Mouse (Mus musculus) spleen, adult 18-20 months (tissue): ENCODE results near the gene Usp31.

ENCODE experiments used
- DNase-seq, 2 experiments: peaks; one replicate each; pipeline ENCODE4 v3.0.0; 2022; ENCODE audit warnings: mixed read lengths in 2 of 2

The Usp31 gene

GRCm38 (mm10) chr7:121654675-121655074 lies 52.4 kb downstream of the Usp31 start:
- no peak for DNase-seq

- DNase-seq = no peak
Observed at GRCm38 (mm10) chr7:121652629-121653028, 54.4 kb downstream of the Usp31 start.

DNA sequence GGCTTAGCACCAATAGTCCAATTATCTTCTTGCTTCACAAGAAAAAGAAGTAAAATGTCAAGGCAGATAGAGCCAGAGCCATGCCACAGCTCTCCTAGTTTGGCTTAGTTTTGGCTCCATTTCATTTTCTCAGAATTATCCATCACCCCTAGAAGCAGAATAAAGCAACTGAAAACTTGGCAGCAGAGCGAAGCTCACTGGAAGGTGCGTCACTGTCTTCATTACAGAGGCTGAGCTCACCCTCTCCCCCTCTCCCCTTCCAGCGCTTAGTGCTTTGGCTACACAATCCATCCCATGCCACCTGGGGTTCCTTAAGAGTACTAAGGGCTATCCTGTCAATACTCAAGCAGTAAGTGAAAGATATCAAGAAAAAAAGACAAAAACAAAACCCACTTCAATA lies 56.3 kb downstream of the Usp31 start:
- DNase-seq = no peak

- DNase-seq = peak in 1 of 2 experiments; percentile 45
Observed at GRCm38 (mm10) chr7:121640998-121641762, 65.9 kb downstream of the Usp31 start.

DNA sequence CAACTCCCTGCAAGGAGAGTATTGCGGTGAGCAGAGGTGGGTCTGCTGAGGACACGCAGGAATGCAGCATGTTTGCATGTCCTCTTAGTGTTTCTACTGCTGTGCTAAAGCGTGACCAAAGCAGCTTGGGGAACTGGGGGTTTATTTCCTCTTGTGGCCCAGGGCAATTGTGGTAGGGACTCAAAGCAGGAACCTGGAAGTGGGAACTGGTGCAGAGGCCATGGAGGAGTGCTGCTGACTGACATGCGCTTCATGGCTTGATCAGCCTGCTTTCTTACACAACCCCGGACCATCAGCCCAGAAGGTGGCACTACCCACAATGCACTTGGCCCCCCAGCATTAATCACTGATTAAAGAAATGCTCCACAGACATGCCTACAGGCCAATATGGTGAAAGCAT lies 70.3 kb downstream of the Usp31 start:
- no peak for DNase-seq

GRCm38 (mm10) chr7:121634236-121634635 lies 72.8 kb downstream of the Usp31 start:
- DNase-seq = no peak

DNA sequence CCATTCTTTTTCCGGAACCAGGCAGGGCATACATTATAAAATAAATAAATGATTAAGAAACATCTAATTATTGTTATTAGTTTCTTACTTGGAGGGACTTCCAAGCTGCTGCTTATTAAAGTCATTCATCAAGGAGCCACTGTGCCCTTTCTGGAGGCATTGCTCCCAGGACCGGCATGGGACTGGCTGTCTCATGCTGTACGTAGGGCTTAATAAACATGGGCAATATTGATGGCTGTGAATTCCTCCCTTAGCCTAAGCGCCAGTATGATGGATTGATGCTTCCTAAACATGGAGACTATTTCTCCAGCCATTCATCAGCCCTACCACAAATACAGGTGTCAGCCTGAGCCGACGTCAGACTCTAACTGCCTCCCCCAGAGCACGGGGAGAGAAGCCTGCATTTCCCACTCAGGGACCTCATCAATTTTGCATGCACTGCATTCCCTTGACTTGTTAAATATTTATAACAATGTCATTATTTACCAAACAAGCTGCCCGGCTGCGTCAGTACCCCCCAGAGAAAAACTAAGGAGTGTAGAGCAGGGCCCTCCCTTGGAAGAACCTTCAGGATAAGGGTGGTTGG lies 84.1 kb downstream of the Usp31 start:
- DNase-seq = no peak

DNA sequence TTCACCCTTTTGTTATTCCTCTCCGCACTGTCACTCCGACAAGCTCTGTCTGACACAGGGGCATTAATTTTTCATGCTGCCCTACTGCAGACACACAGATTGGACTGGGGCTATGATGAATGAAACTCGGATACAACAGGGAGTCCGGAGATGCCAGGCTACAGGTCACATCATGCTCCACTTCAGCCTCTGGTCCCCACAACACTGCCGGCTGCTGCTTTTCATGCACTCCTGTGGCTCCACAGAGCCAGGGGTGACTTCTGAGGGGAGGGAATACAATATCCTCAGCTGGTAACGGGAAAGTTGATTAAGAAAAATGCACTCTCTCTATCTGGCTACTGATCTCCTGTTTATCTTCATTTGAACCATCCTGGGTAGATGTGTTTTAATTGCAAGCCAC lies 84.6 kb downstream of the Usp31 start:
- DNase-seq = no peak

DNA sequence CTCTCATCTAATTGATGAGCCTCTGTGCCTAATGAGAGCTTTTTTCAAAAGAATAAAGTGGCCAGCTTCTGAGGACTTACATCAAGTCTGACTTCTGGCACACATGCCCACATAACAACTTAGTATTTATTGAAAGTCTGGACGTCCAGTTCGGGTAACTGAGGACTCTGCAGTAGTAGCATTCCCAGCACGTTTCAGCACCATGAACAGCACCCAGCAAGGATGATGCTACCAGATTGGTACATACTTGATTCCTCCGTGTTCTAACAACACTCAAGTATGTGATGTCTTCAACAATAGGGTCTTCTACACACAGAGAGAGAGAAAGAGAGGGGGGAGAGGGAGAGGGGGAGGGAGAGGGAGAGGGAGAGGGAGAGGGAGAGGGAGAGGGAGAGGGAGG lies 105.4 kb downstream of the Usp31 start:
- no peak for DNase-seq

- no peak for DNase-seq
Observed at GRCm38 (mm10) chr7:121596401-121596800, 110.7 kb downstream of the Usp31 start.

- DNase-seq = no peak
Observed at GRCm38 (mm10) chr7:121595496-121595895, 111.6 kb downstream of the Usp31 start.

DNA sequence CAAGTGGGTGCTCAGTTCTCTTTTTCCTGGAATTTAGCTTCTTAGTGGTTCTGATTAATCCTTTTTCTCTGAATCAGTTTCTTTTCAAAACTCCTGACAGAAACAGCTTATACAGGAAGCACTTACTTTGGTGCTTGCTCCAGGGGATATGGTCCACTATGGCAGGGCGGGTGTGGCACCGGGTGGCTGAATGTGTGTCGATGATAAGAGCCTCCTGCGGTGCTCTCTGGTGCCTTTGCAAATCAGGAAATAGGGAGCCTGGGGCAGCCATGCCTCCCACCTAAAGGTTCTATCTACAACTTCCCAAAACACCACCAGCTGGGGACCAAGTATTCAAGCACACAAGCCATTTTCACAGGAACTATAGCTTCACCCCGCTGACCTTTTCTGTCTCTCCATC lies 112.0 kb downstream of the Usp31 start:
- no peak for DNase-seq

DNA sequence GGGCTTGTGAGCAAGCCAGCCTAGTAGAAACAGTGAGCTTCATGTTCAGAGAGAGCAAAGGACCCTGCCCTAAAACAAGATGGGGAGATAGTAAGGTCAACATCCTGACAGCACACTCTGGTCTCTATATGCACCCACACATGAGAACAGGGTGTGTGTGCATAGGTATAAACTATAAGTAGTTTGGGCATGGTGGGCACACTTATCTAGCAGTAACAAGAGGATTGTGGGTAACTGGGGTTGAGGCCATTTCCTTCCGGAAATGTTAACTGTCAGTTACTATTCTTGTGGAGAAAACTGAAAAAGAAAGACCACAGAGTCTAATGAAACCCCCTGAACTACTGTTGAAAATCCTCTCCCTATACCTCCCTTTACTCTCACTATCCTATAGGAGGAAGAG lies 112.4 kb downstream of the Usp31 start:
- no peak for DNase-seq
